Mouse (Mus musculus) small intestine, adult 2 months (tissue): Measurements from ENCODE around the gene Rsph6a. TPM values are rescaled to one million over a fixed set of nuclear protein-coding genes. Genes with fewer than 3 reads are reported as not detected.

ENCODE experiments used
- H3K27ac ChIP-seq: fragments of 200-500 bp; 2 replicates; pipeline ENCODE4 v1.5.1; 2012; ENCODE audit warnings: low read depth, low read length, control low read depth, inconsistent platforms; ENCODE audit not compliant: insufficient read depth
- H3K27me3 ChIP-seq: fragments of 200-500 bp; 2 replicates; pipeline ENCODE4 v1.6.1; 2012; ENCODE audit warnings: mild to moderate bottlenecking, moderate library complexity, low read length, inconsistent platforms; ENCODE audit not compliant: control insufficient read depth, insufficient read depth
- H3K36me3 ChIP-seq: fragments of 200-500 bp; 2 replicates; pipeline ENCODE4 v1.6.1; 2012; ENCODE audit warnings: mild to moderate bottlenecking, low read length, control low read depth, inconsistent platforms; ENCODE audit not compliant: control insufficient read depth, insufficient read depth
- H3K4me1 ChIP-seq: fragments of 200-500 bp; 2 replicates; pipeline ENCODE4 v1.6.1; 2012; ENCODE audit warnings: low read length, inconsistent platforms, mixed read lengths; ENCODE audit not compliant: control insufficient read depth, insufficient read depth, insufficient read length
- H3K4me3 ChIP-seq: fragments of 200-500 bp; 2 replicates; pipeline ENCODE4 v1.5.1; 2012; ENCODE audit warnings: low read depth, mild to moderate bottlenecking, control low read depth, inconsistent platforms, low read length, moderate library complexity
- CTCF ChIP-seq: fragments of 200-500 bp; IDR thresholded peaks from 2 replicates; pipeline ENCODE4 v1.5.1; 2012; ENCODE audit warnings: low read depth, mild to moderate bottlenecking, control low read depth, inconsistent platforms, low read length, moderate library complexity, mixed read lengths; ENCODE audit not compliant: insufficient replicate concordance, insufficient read length; ENCODE audit errors: extremely low read depth
- POLR2A ChIP-seq: fragments of 200-500 bp; IDR thresholded peaks from 2 replicates; pipeline ENCODE4 v1.6.1; 2012; ENCODE audit warnings: low read depth, mild to moderate bottlenecking, control low read depth, inconsistent platforms, low read length, moderate library complexity
- WGBS: fragments of 180-500 bp; shearing (Covaris S2); methylation state at CpG from one replicate; pipeline ENCODE4 v1.1.7; 2018; 5-methylcytosine and 5-hydroxymethylcytosine counted together
- polyA plus RNA-seq: library from polyadenylated mRNA; depleted of rRNA; stranded (reverse); fragments of >200 nt; gene quantifications from 2 replicates; pipeline ENCODE4 v1.2.3, GENCODE M21; 2012

The Rsph6a gene
- polyA plus RNA-seq, 1 experiment, result not detected

GRCm38 (mm10) chr7:19080451-19080950 is 26.0 kb downstream of the Rsph6a start:
- no peaks in the 10 kb centered on the region for H3K36me3 ChIP-seq
- H3K4me1 ChIP-seq, result peaks cover 19% of the 10 kb centered on the region
- no peak for TF ChIP-seq CTCF
- no peak for TF ChIP-seq POLR2A
- H3K27me3 ChIP-seq, result peaks cover 6% of the 10 kb centered on the region
- no peak overlapping the region for H3K27ac ChIP-seq
- 92% methylated on average over 19 of the region's 19 CpGs for WGBS
- no peak overlapping the region for H3K4me3 ChIP-seq

GRCm38 (mm10) chr7:19082171-19082570 is 27.7 kb downstream of the Rsph6a start:
- H3K4me1 ChIP-seq, result peaks cover 18% of the 10 kb centered on the region
- no peak overlapping the region for H3K4me3 ChIP-seq
- 74% methylated on average over 4 of the region's 4 CpGs for WGBS
- H3K27ac ChIP-seq, result peak overlapping the region; percentile 9; the same call in 1 of the 2 replicates
- no peaks in the 10 kb centered on the region; the same call in 1 of the 2 replicates for H3K27me3 ChIP-seq
- H3K36me3 ChIP-seq, result no peaks in the 10 kb centered on the region
- TF ChIP-seq CTCF, result no peak
- TF ChIP-seq POLR2A, result no peak

GRCm38 (mm10) chr7:19083096-19083495 is 28.6 kb downstream of the Rsph6a start:
- H3K27me3 ChIP-seq, result no peaks in the 10 kb centered on the region; the same call in 1 of the 2 replicates
- H3K4me1 ChIP-seq, result peaks cover 17% of the 10 kb centered on the region
- TF ChIP-seq POLR2A (no peak), CTCF (no peak)
- 38% methylated on average over 6 of the region's 6 CpGs for WGBS
- H3K4me3 ChIP-seq, result no peak overlapping the region
- H3K36me3 ChIP-seq, result no peaks in the 10 kb centered on the region
- 0 out of 2 replicates have a peak overlapping the region, but pooled peaks have one; percentile 34 for H3K27ac ChIP-seq

GRCm38 (mm10) chr7:19083701-19084100 is 29.2 kb downstream of the Rsph6a start, which contains the start of gene Dmpk:
Dmpk (plus strand) TSS chr7:19083849.
- WGBS, result 18% methylated on average over 10 of the region's 10 CpGs
- peak within 1 kb of the TSS; percentile 52 for H3K27ac ChIP-seq

GRCm38 (mm10) chr7:19084277-19084771 is 29.8 kb downstream of the Rsph6a start:
- TF ChIP-seq POLR2A (no peak), CTCF (no peak)
- Histone ChIP-seq H3K27ac (peak overlapping the region; percentile 52), H3K4me3 (peak overlapping the region; percentile 44), H3K27me3 (no peaks in the 10 kb centered on the region; the same call in 1 of the 2 replicates), H3K4me1 (peaks cover 17% of the 10 kb centered on the region), H3K36me3 (no peaks in the 10 kb centered on the region)
- WGBS, result 10% methylated on average over 6 of the region's 6 CpGs

More at GRCm38 (mm10) chr7:19083701-19084100, 29.2 kb downstream of the Rsph6a start, which contains the start of gene Dmpk:
- Histone ChIP-seq H3K27me3 (no peaks in the 10 kb centered on the region; the same call in 1 of the 2 replicates), H3K36me3 (no peaks in the 10 kb centered on the region), H3K4me1 (peaks cover 17% of the 10 kb centered on the region), H3K4me3 (peak within 1 kb of the TSS; percentile 44)
- TF ChIP-seq POLR2A, result no peak; the same call in 1 of the 2 replicates
- no peak for TF ChIP-seq CTCF

GRCm38 (mm10) chr7:19084921-19085473 is 30.5 kb downstream of the Rsph6a start:
- WGBS, result 21% methylated on average over 9 of the region's 9 CpGs
- H3K36me3 ChIP-seq, result no peaks in the 10 kb centered on the region
- H3K27ac ChIP-seq, result peak overlapping the region; percentile 52; the same call in 1 of the 2 replicates
- no peaks in the 10 kb centered on the region; the same call in 1 of the 2 replicates for H3K27me3 ChIP-seq
- H3K4me3 ChIP-seq, result peak overlapping the region; percentile 44
- H3K4me1 ChIP-seq, result peaks cover 17% of the 10 kb centered on the region
- no peak for TF ChIP-seq POLR2A
- TF ChIP-seq CTCF, result no peak

- H3K4me3 ChIP-seq, result peak overlapping the region; percentile 44
Observed at GRCm38 (mm10) chr7:19085495-19085894, 31.0 kb downstream of the Rsph6a start.

More at GRCm38 (mm10) chr7:19085495-19085894, 31.0 kb downstream of the Rsph6a start:
- Histone ChIP-seq H3K27me3 (no peaks in the 10 kb centered on the region; the same call in 1 of the 2 replicates), H3K36me3 (no peaks in the 10 kb centered on the region), H3K4me1 (peaks cover 17% of the 10 kb centered on the region), H3K27ac (peak overlapping the region; percentile 50)
- 14% methylated on average over 6 of the region's 6 CpGs for WGBS
- TF ChIP-seq POLR2A (no peak), CTCF (no peak)
